In genomic region chr17:26045285-26045684, GRCm38 (mm10) we compare ENCODE assay signal across 12 mouse cellular contexts. TPM values are rescaled to one million over a fixed set of nuclear protein-coding genes. Genes with fewer than 3 reads are reported as not detected.
DNase-seq lines count a peak whose midpoint lies in the region; ATAC-seq and TF ChIP-seq lines count a peak whose summit lies in the region.
"Had no signal": no experiment of that assay in that cellular context is flagged by ENCODE, and none has a peak within 500 bp of the region (broad histone marks: within the 10 kb centered on the region; RNA-seq: fewer than 3 reads in every experiment).

No protein-coding gene starts in this region.

- no peak overlapping the region for H3K9ac ChIP-seq in forebrain, embryonic 15.5 days (replicated peaks)
- no peak overlapping the region for H3K9ac ChIP-seq in forebrain, postnatal 0 days
- no peak overlapping the region for H3K9ac ChIP-seq in liver, postnatal 0 days (replicated peaks)
- H3K9ac ChIP-seq in liver, embryonic 12.5 days = no peak overlapping the region
- H3K9ac ChIP-seq in lung, embryonic 16.5 days (ENCODE audit: low read length) = no peak overlapping the region
- no peak overlapping the region for H3K9ac ChIP-seq in neural tube, embryonic 14.5 days (replicated peaks; ENCODE audit: low read depth, low read length)
- H3K9ac ChIP-seq: stomach, embryonic 15.5 days had no signal

- no peak for TF ChIP-seq EP300 in liver, postnatal 0 days (IDR thresholded peaks at IDR 0.05; ENCODE audit: low read depth)

- no peak for DNase-seq in forebrain, postnatal 0 days
- no peak for DNase-seq in liver, postnatal 0 days
- DNase-seq in spleen, postnatal 36 days (ENCODE audit: low spot score in 2 of 2) = no peak

- no peak overlapping the region for H3K4me3 ChIP-seq in forebrain, embryonic 15.5 days
- H3K4me3 ChIP-seq in forebrain, postnatal 0 days (ENCODE audit: low read depth, low read length) = no peak overlapping the region
- no peak overlapping the region for H3K4me3 ChIP-seq in liver, postnatal 0 days (ENCODE audit: low read depth, low read length)
- no peak overlapping the region for H3K4me3 ChIP-seq in liver, embryonic 12.5 days
- H3K4me3 ChIP-seq in lung, embryonic 16.5 days (ENCODE audit: low read length) = no peak overlapping the region
- H3K4me3 ChIP-seq in neural tube, embryonic 14.5 days (ENCODE audit: low read depth, low read length) = no peak overlapping the region
- H3K4me3 ChIP-seq: heart, embryonic 10.5 days; stomach, embryonic 15.5 days had no signal

- H3K9me3 ChIP-seq in forebrain, embryonic 15.5 days = no peaks in the 10 kb centered on the region
- H3K9me3 ChIP-seq in forebrain, postnatal 0 days (ENCODE audit: low read length) = no peaks in the 10 kb centered on the region
- no peaks in the 10 kb centered on the region for H3K9me3 ChIP-seq in liver, postnatal 0 days (ENCODE audit: low read length)
- H3K9me3 ChIP-seq in liver, embryonic 12.5 days (replicated peaks) = no peaks in the 10 kb centered on the region
- no peaks in the 10 kb centered on the region for H3K9me3 ChIP-seq in lung, embryonic 16.5 days (ENCODE audit: control insufficient read depth, low read length)
- no peaks in the 10 kb centered on the region for H3K9me3 ChIP-seq in neural tube, embryonic 14.5 days (ENCODE audit: control insufficient read depth, low read length)
- H3K9me3 ChIP-seq: heart, embryonic 10.5 days; megakaryocyte, embryonic 14.5 days; stomach, embryonic 15.5 days had no signal

- no peaks in the 10 kb centered on the region for H3K36me3 ChIP-seq in forebrain, embryonic 15.5 days
- H3K36me3 ChIP-seq in forebrain, postnatal 0 days (ENCODE audit: insufficient read depth) = no peaks in the 10 kb centered on the region
- no peaks in the 10 kb centered on the region for H3K36me3 ChIP-seq in liver, postnatal 0 days (replicated peaks; ENCODE audit: insufficient read depth, low read length)
- no peaks in the 10 kb centered on the region for H3K36me3 ChIP-seq in liver, embryonic 12.5 days
- H3K36me3 ChIP-seq in lung, embryonic 16.5 days (ENCODE audit: control insufficient read depth, insufficient read depth, low read length) = no peaks in the 10 kb centered on the region
- no peaks in the 10 kb centered on the region for H3K36me3 ChIP-seq in neural tube, embryonic 14.5 days (ENCODE audit: control insufficient read depth, insufficient read depth, low read length)
- H3K36me3 ChIP-seq: heart, embryonic 10.5 days; stomach, embryonic 15.5 days had no signal

- no peak for TF ChIP-seq CTCF in forebrain, postnatal 0 days (IDR thresholded peaks at IDR 0.05; ENCODE audit: low read depth)
- TF ChIP-seq CTCF in liver, postnatal 0 days (IDR thresholded peaks at IDR 0.05; ENCODE audit: low read depth) = no peak

- H3K27me3 ChIP-seq in forebrain, embryonic 15.5 days = no peaks in the 10 kb centered on the region
- H3K27me3 ChIP-seq in forebrain, postnatal 0 days (ENCODE audit: insufficient read depth, low read length) = no peaks in the 10 kb centered on the region
- H3K27me3 ChIP-seq in liver, postnatal 0 days (ENCODE audit: insufficient read depth, low read length) = no peaks in the 10 kb centered on the region
- H3K27me3 ChIP-seq in liver, embryonic 12.5 days (replicated peaks) = no peaks in the 10 kb centered on the region
- no peaks in the 10 kb centered on the region for H3K27me3 ChIP-seq in lung, embryonic 16.5 days (ENCODE audit: control insufficient read depth, insufficient read depth, low read depth, low read length)
- no peaks in the 10 kb centered on the region for H3K27me3 ChIP-seq in neural tube, embryonic 14.5 days (ENCODE audit: control insufficient read depth, insufficient read depth, low read length)
- H3K27me3 ChIP-seq: stomach, embryonic 15.5 days had no signal

- H3K4me1 ChIP-seq in forebrain, embryonic 15.5 days = peaks cover 42% of the 10 kb centered on the region
- H3K4me1 ChIP-seq in forebrain, postnatal 0 days (ENCODE audit: insufficient read depth) = peaks cover 10% of the 10 kb centered on the region; the same call in 1 of the 2 replicates
- peaks cover 3% of the 10 kb centered on the region; the same call in 1 of the 2 replicates for H3K4me1 ChIP-seq in liver, postnatal 0 days (ENCODE audit: insufficient read depth)
- H3K4me1 ChIP-seq in liver, embryonic 12.5 days = no peaks in the 10 kb centered on the region
- peaks cover 18% of the 10 kb centered on the region for H3K4me1 ChIP-seq in lung, embryonic 16.5 days (replicated peaks; ENCODE audit: control insufficient read depth, insufficient read depth, low read length)
- H3K4me1 ChIP-seq in neural tube, embryonic 14.5 days (ENCODE audit: control insufficient read depth, insufficient read depth, low read length) = peaks cover 33% of the 10 kb centered on the region; the same call in 1 of the 2 replicates
- H3K4me1 ChIP-seq: megakaryocyte, embryonic 14.5 days had no signal

- ATAC-seq in forebrain, embryonic 15.5 days (replicated peaks) = no peak
- ATAC-seq in forebrain, postnatal 0 days = no peak
- peak; percentile 25; the same call in 1 of the 2 replicates for ATAC-seq in liver, postnatal 0 days
- no peak for ATAC-seq in liver, embryonic 12.5 days
- peak; percentile 62 for ATAC-seq in lung, embryonic 16.5 days (ENCODE audit: low read depth)
- peak; percentile 36; the same call in 1 of the 2 replicates for ATAC-seq in neural tube, embryonic 14.5 days (ENCODE audit: low read depth)
- no peak for ATAC-seq in megakaryocyte, adult 5-6 weeks (ENCODE audit: poor library complexity, severe bottlenecking)
- ATAC-seq: inflammation-experienced regulatory T-cells, adult 6 months had no signal

- 46% methylated on average over 4 of the region's 4 CpGs for WGBS in forebrain, embryonic 15.5 days
- 32% methylated on average over 4 of the region's 4 CpGs for WGBS in forebrain, postnatal 0 days
- WGBS in liver, postnatal 0 days (ENCODE audit: insufficient replicate concordance) = 46% methylated on average over 4 of the region's 4 CpGs
- WGBS in liver, embryonic 12.5 days (ENCODE audit: insufficient replicate concordance) = 60% methylated on average over 4 of the region's 4 CpGs
- 41% methylated on average over 4 of the region's 4 CpGs for WGBS in lung, embryonic 16.5 days
- 21% methylated on average over 4 of the region's 4 CpGs for WGBS in neural tube, embryonic 14.5 days

- 0 out of 2 replicates have a peak overlapping the region, but pooled peaks have one; percentile 3 for H3K27ac ChIP-seq in forebrain, embryonic 15.5 days (replicated peaks)
- H3K27ac ChIP-seq in forebrain, postnatal 0 days (ENCODE audit: low read depth, low read length) = no peak overlapping the region
- no peak overlapping the region for H3K27ac ChIP-seq in liver, postnatal 0 days (ENCODE audit: low read depth)
- no peak overlapping the region for H3K27ac ChIP-seq in liver, embryonic 12.5 days
- peak overlapping the region; percentile 55 for H3K27ac ChIP-seq in lung, embryonic 16.5 days (ENCODE audit: low read length)
- peak overlapping the region; percentile 62 for H3K27ac ChIP-seq in neural tube, embryonic 14.5 days (ENCODE audit: low read depth, low read length)
- H3K27ac ChIP-seq: heart, embryonic 10.5 days; stomach, embryonic 15.5 days had no signal

- no peak overlapping the region for H3K4me2 ChIP-seq in forebrain, embryonic 15.5 days (replicated peaks)
- no peak overlapping the region for H3K4me2 ChIP-seq in forebrain, postnatal 0 days (ENCODE audit: low read depth)
- H3K4me2 ChIP-seq in liver, postnatal 0 days (ENCODE audit: low read depth, low read length) = no peak overlapping the region
- H3K4me2 ChIP-seq in liver, embryonic 12.5 days = no peak overlapping the region
- H3K4me2 ChIP-seq in lung, embryonic 16.5 days (ENCODE audit: low read depth, low read length) = no peak overlapping the region
- no peak overlapping the region for H3K4me2 ChIP-seq in neural tube, embryonic 14.5 days (ENCODE audit: low read depth, low read length)
- H3K4me2 ChIP-seq: stomach, embryonic 15.5 days had no signal

RNA-seq across cellular contexts. Expression of gene Rab11fip3, which starts 24.1 kb away (rescaled TPM):
- 34.0 and 36.3 TPM in 2 replicates for polyA plus RNA-seq in forebrain, embryonic 15.5 days (2015; fragmentation: Nextera tagmentation; extraction: Ambion mirVana)
- 21.5 and 30.0 TPM in 2 replicates for total RNA-seq in forebrain, postnatal 0 days (2014; rRNA removed)
- polyA plus RNA-seq in forebrain, postnatal 0 days (2015; fragmentation: Nextera tagmentation; extraction: Ambion mirVana) = 11.6 and 15.4 TPM in 2 replicates
- polyA plus RNA-seq in liver, postnatal 0 days (2015; fragmentation: Nextera tagmentation; extraction: Ambion mirVana) = 1.7 TPM in 2 replicates
- polyA plus RNA-seq in liver, embryonic 12.5 days (2016; fragmentation: Nextera tagmentation; extraction: Ambion mirVana) = 4.2 and 4.3 TPM in 2 replicates
- polyA plus RNA-seq in lung, embryonic 16.5 days (2015; fragmentation: Nextera tagmentation; extraction: Ambion mirVana) = 6.5 and 6.7 TPM in 2 replicates
- polyA plus RNA-seq in neural tube, embryonic 14.5 days (2014; fragmentation: Nextera tagmentation; extraction: Ambion mirVana) = 29.0 and 34.1 TPM in 2 replicates
- 0.71 and 1.3 TPM in 2 replicates for total RNA-seq in megakaryocyte, adult 5-6 weeks (2015)
- 0.70 and 2.5 TPM in 2 replicates for total RNA-seq in megakaryocyte, adult 5-6 weeks (2017)

RNA-seq across cellular contexts. Expression of gene Decr2, which starts 44.9 kb away (rescaled TPM):
- 27.7 and 29.1 TPM in 2 replicates for polyA plus RNA-seq in forebrain, embryonic 15.5 days (2015; fragmentation: Nextera tagmentation; extraction: Ambion mirVana)
- 32.7 and 41.1 TPM in 2 replicates for total RNA-seq in forebrain, postnatal 0 days (2014; rRNA removed)
- polyA plus RNA-seq in forebrain, postnatal 0 days (2015; fragmentation: Nextera tagmentation; extraction: Ambion mirVana) = 29.5 and 35.3 TPM in 2 replicates
- polyA plus RNA-seq in liver, postnatal 0 days (2015; fragmentation: Nextera tagmentation; extraction: Ambion mirVana) = 142 and 151 TPM in 2 replicates
- polyA plus RNA-seq in liver, embryonic 12.5 days (2016; fragmentation: Nextera tagmentation; extraction: Ambion mirVana) = 12.0 and 13.2 TPM in 2 replicates
- polyA plus RNA-seq in lung, embryonic 16.5 days (2015; fragmentation: Nextera tagmentation; extraction: Ambion mirVana) = 36.3 and 36.8 TPM in 2 replicates
- polyA plus RNA-seq in neural tube, embryonic 14.5 days (2014; fragmentation: Nextera tagmentation; extraction: Ambion mirVana) = 28.4 and 33.4 TPM in 2 replicates
- total RNA-seq in megakaryocyte, adult 5-6 weeks (2015) = 4.8 and 5.0 TPM in 2 replicates
- 11.9 and 13.3 TPM in 2 replicates for total RNA-seq in megakaryocyte, adult 5-6 weeks (2017)

RNA-seq across cellular contexts. Expression of gene Nme4, which starts 50.1 kb away (rescaled TPM):
- polyA plus RNA-seq in forebrain, embryonic 15.5 days (2015; fragmentation: Nextera tagmentation; extraction: Ambion mirVana) = 37.1 and 40.7 TPM in 2 replicates
- total RNA-seq in forebrain, postnatal 0 days (2014; rRNA removed) = 9.5 and 16.0 TPM in 2 replicates
- 11.4 and 12.9 TPM in 2 replicates for polyA plus RNA-seq in forebrain, postnatal 0 days (2015; fragmentation: Nextera tagmentation; extraction: Ambion mirVana)
- polyA plus RNA-seq in liver, postnatal 0 days (2015; fragmentation: Nextera tagmentation; extraction: Ambion mirVana) = 13.9 and 17.7 TPM in 2 replicates
- 65.9 and 68.3 TPM in 2 replicates for polyA plus RNA-seq in liver, embryonic 12.5 days (2016; fragmentation: Nextera tagmentation; extraction: Ambion mirVana)
- 68.3 and 69.7 TPM in 2 replicates for polyA plus RNA-seq in lung, embryonic 16.5 days (2015; fragmentation: Nextera tagmentation; extraction: Ambion mirVana)
- polyA plus RNA-seq in neural tube, embryonic 14.5 days (2014; fragmentation: Nextera tagmentation; extraction: Ambion mirVana) = 10.8 and 16.3 TPM in 2 replicates
- total RNA-seq in megakaryocyte, adult 5-6 weeks (2015) = 2.3 and 3.5 TPM in 2 replicates
- 4.2 and 8.2 TPM in 2 replicates for total RNA-seq in megakaryocyte, adult 5-6 weeks (2017)

RNA-seq across cellular contexts. Expression of gene Capn15, which starts 59.7 kb away (rescaled TPM):
- polyA plus RNA-seq in forebrain, embryonic 15.5 days (2015; fragmentation: Nextera tagmentation; extraction: Ambion mirVana) = 23.9 and 24.8 TPM in 2 replicates
- 24.7 and 24.9 TPM in 2 replicates for total RNA-seq in forebrain, postnatal 0 days (2014; rRNA removed)
- polyA plus RNA-seq in forebrain, postnatal 0 days (2015; fragmentation: Nextera tagmentation; extraction: Ambion mirVana) = 11.4 and 15.2 TPM in 2 replicates
- 6.6 and 8.3 TPM in 2 replicates for polyA plus RNA-seq in liver, postnatal 0 days (2015; fragmentation: Nextera tagmentation; extraction: Ambion mirVana)
- polyA plus RNA-seq in liver, embryonic 12.5 days (2016; fragmentation: Nextera tagmentation; extraction: Ambion mirVana) = 20.4 and 21.3 TPM in 2 replicates
- polyA plus RNA-seq in lung, embryonic 16.5 days (2015; fragmentation: Nextera tagmentation; extraction: Ambion mirVana) = 21.1 TPM in 2 replicates
- 21.1 and 24.6 TPM in 2 replicates for polyA plus RNA-seq in neural tube, embryonic 14.5 days (2014; fragmentation: Nextera tagmentation; extraction: Ambion mirVana)
- total RNA-seq in megakaryocyte, adult 5-6 weeks (2015) = 9.1 and 10.4 TPM in 2 replicates
- 3.5 and 3.7 TPM in 2 replicates for total RNA-seq in megakaryocyte, adult 5-6 weeks (2017)

Comparison
In these comparisons a context has a peak if more than half of its experiments do, and no peak if none do; other contexts are left out.
1. ATAC-seq: peak in liver, postnatal 0 days (single experiment), lung, embryonic 16.5 days (single experiment) and neural tube, embryonic 14.5 days (single experiment); none in forebrain, embryonic 15.5 days (single experiment), forebrain, postnatal 0 days (single experiment), liver, embryonic 12.5 days (single experiment) and megakaryocyte, adult 5-6 weeks (single experiment).
2. H3K27ac ChIP-seq: peak in forebrain, embryonic 15.5 days (single experiment), lung, embryonic 16.5 days (single experiment) and neural tube, embryonic 14.5 days (single experiment); none in forebrain, postnatal 0 days (single experiment), liver, postnatal 0 days (single experiment) and liver, embryonic 12.5 days (single experiment).